Mouse (Mus musculus): ENCODE results near the gene Gm49387. TPM values are rescaled to one million over a fixed set of nuclear protein-coding genes. Genes with fewer than 3 reads are reported as not detected.

The Gm49387 gene
- polyA plus RNA-seq, 1 experiment from 2014 or later, result not detected

- no peaks in the 10 kb centered on the region for H3K9me3 ChIP-seq (ENCODE audit: control insufficient read depth, low read length)
- ATAC-seq (replicated peaks; ENCODE audit: low FRiP score) (no peak), DNase-seq (ENCODE audit: low spot score) (no peak)
- H3K27ac ChIP-seq (ENCODE audit: low read depth, low read length), result no peak overlapping the region
- 92% methylated on average over 7 of the region's 7 CpGs for WGBS
- H3K9ac ChIP-seq (ENCODE audit: low read length), result no peak overlapping the region
- no peak overlapping the region for H3K4me2 ChIP-seq (ENCODE audit: low read depth, low read length, severe bottlenecking)
- no peaks in the 10 kb centered on the region for H3K27me3 ChIP-seq (ENCODE audit: control insufficient read depth, insufficient read depth, low read length)
- H3K4me1 ChIP-seq (replicated peaks; ENCODE audit: control insufficient read depth, insufficient read depth, low read length), result no peaks in the 10 kb centered on the region
- H3K4me3 ChIP-seq (ENCODE audit: low read depth, low read length), result no peak overlapping the region
- no peaks in the 10 kb centered on the region for H3K36me3 ChIP-seq (ENCODE audit: control insufficient read depth, insufficient read depth, low read length)
Measured at GRCm38 (mm10) chr14:31651206-31651605, 10.5 kb upstream of the Gm49387 start.

- no peaks in the 10 kb centered on the region for H3K9me3 ChIP-seq (ENCODE audit: control insufficient read depth, low read length)
- no peaks in the 10 kb centered on the region for H3K27me3 ChIP-seq (ENCODE audit: control insufficient read depth, insufficient read depth, low read length)
- no peak overlapping the region for H3K4me3 ChIP-seq (ENCODE audit: low read depth, low read length)
- no peak overlapping the region for H3K9ac ChIP-seq (ENCODE audit: low read length)
- 99% methylated on average over 3 of the region's 3 CpGs for WGBS
- ATAC-seq (replicated peaks; ENCODE audit: low FRiP score) (no peak), DNase-seq (ENCODE audit: low spot score) (no peak)
- H3K27ac ChIP-seq (ENCODE audit: low read depth, low read length), result no peak overlapping the region
- H3K4me1 ChIP-seq (replicated peaks; ENCODE audit: control insufficient read depth, insufficient read depth, low read length), result no peaks in the 10 kb centered on the region
- no peaks in the 10 kb centered on the region for H3K36me3 ChIP-seq (ENCODE audit: control insufficient read depth, insufficient read depth, low read length)
- no peak overlapping the region for H3K4me2 ChIP-seq (ENCODE audit: low read depth, low read length, severe bottlenecking)
Measured at GRCm38 (mm10) chr14:31650347-31650746, 9.7 kb upstream of the Gm49387 start.

GRCm38 (mm10) chr14:31647991-31648390, 7.3 kb upstream of the Gm49387 start:
- no peaks in the 10 kb centered on the region for H3K27me3 ChIP-seq (ENCODE audit: control insufficient read depth, insufficient read depth, low read length)
- no peaks in the 10 kb centered on the region for H3K36me3 ChIP-seq (ENCODE audit: control insufficient read depth, insufficient read depth, low read length)
- no peaks in the 10 kb centered on the region for H3K4me1 ChIP-seq (replicated peaks; ENCODE audit: control insufficient read depth, insufficient read depth, low read length)
- no peak overlapping the region for H3K4me3 ChIP-seq (ENCODE audit: low read depth, low read length)
- no peak for ATAC-seq (replicated peaks; ENCODE audit: low FRiP score)
- WGBS, result 89% methylated on average over 10 of the region's 10 CpGs
- H3K9ac ChIP-seq (ENCODE audit: low read length), result no peak overlapping the region
- DNase-seq (ENCODE audit: low spot score), result no peak
- H3K9me3 ChIP-seq (ENCODE audit: control insufficient read depth, low read length), result no peaks in the 10 kb centered on the region
- H3K4me2 ChIP-seq (ENCODE audit: low read depth, low read length, severe bottlenecking), result no peak overlapping the region
- H3K27ac ChIP-seq (ENCODE audit: low read depth, low read length), result no peak overlapping the region

GRCm38 (mm10) chr14:31645920-31646319, 5.2 kb upstream of the Gm49387 start:
- WGBS, result 91% methylated on average over 7 of the region's 7 CpGs
- Histone ChIP-seq H3K27ac (ENCODE audit: low read depth, low read length) (no peak overlapping the region), H3K9me3 (ENCODE audit: control insufficient read depth, low read length) (no peaks in the 10 kb centered on the region), H3K9ac (ENCODE audit: low read length) (no peak overlapping the region), H3K27me3 (ENCODE audit: control insufficient read depth, insufficient read depth, low read length) (no peaks in the 10 kb centered on the region), H3K4me1 (replicated peaks; ENCODE audit: control insufficient read depth, insufficient read depth, low read length) (peaks cover 5% of the 10 kb centered on the region; the same call in 1 of the 2 replicates), H3K4me2 (ENCODE audit: low read depth, low read length, severe bottlenecking) (no peak overlapping the region), H3K4me3 (ENCODE audit: low read depth, low read length) (no peak overlapping the region), H3K36me3 (ENCODE audit: control insufficient read depth, insufficient read depth, low read length) (no peaks in the 10 kb centered on the region)
- no peak for DNase-seq (ENCODE audit: low spot score)
- no peak for ATAC-seq (replicated peaks; ENCODE audit: low FRiP score)

GRCm38 (mm10) chr14:31644931-31645547, 4.4 kb upstream of the Gm49387 start:
- no peak overlapping the region for H3K9ac ChIP-seq (ENCODE audit: low read length)
- no peaks in the 10 kb centered on the region for H3K27me3 ChIP-seq (ENCODE audit: control insufficient read depth, insufficient read depth, low read length)
- DNase-seq (ENCODE audit: low spot score) (no peak), ATAC-seq (replicated peaks; ENCODE audit: low FRiP score) (no peak)
- no peak overlapping the region for H3K27ac ChIP-seq (ENCODE audit: low read depth, low read length)
- WGBS, result 69% methylated on average over 3 of the region's 3 CpGs
- peaks cover 5% of the 10 kb centered on the region; the same call in 1 of the 2 replicates for H3K4me1 ChIP-seq (replicated peaks; ENCODE audit: control insufficient read depth, insufficient read depth, low read length)
- no peaks in the 10 kb centered on the region for H3K36me3 ChIP-seq (ENCODE audit: control insufficient read depth, insufficient read depth, low read length)
- no peak overlapping the region for H3K4me3 ChIP-seq (ENCODE audit: low read depth, low read length)
- no peaks in the 10 kb centered on the region for H3K9me3 ChIP-seq (ENCODE audit: control insufficient read depth, low read length)
- H3K4me2 ChIP-seq (ENCODE audit: low read depth, low read length, severe bottlenecking), result no peak overlapping the region

- no peaks in the 10 kb centered on the region for H3K27me3 ChIP-seq (ENCODE audit: control insufficient read depth, insufficient read depth, low read length)
- no peak overlapping the region for H3K9ac ChIP-seq (ENCODE audit: low read length)
- no peaks in the 10 kb centered on the region for H3K9me3 ChIP-seq (ENCODE audit: control insufficient read depth, low read length)
- no peak for ATAC-seq (replicated peaks; ENCODE audit: low FRiP score)
- no peak overlapping the region for H3K4me3 ChIP-seq (ENCODE audit: low read depth, low read length)
- peaks cover 5% of the 10 kb centered on the region; the same call in 1 of the 2 replicates for H3K4me1 ChIP-seq (replicated peaks; ENCODE audit: control insufficient read depth, insufficient read depth, low read length)
- no peak for DNase-seq (ENCODE audit: low spot score)
- no peak overlapping the region for H3K4me2 ChIP-seq (ENCODE audit: low read depth, low read length, severe bottlenecking)
- no peak overlapping the region for H3K27ac ChIP-seq (ENCODE audit: low read depth, low read length)
- no peaks in the 10 kb centered on the region for H3K36me3 ChIP-seq (ENCODE audit: control insufficient read depth, insufficient read depth, low read length)
- WGBS, result 92% methylated on average over 5 of the region's 5 CpGs
Measured at GRCm38 (mm10) chr14:31644183-31644830, 3.6 kb upstream of the Gm49387 start.

- no peak for DNase-seq (ENCODE audit: low spot score)
- H3K27ac ChIP-seq (ENCODE audit: low read depth, low read length), result no peak overlapping the region
- H3K4me1 ChIP-seq (replicated peaks; ENCODE audit: control insufficient read depth, insufficient read depth, low read length), result peaks cover 5% of the 10 kb centered on the region; the same call in 1 of the 2 replicates
Measured at GRCm38 (mm10) chr14:31641506-31642155, 953 bp upstream of the Gm49387 start.

GRCm38 (mm10) chr14:31640890-31641505, 320 bp upstream of the Gm49387 start, which contains the start of the genes Btd and Hacl1:
Gene Btd (plus strand): TSS chr14:31641028.
Gene Hacl1 (minus strand): TSS chr14:31641286.
- WGBS, result under 1% methylated on average over 30 of the region's 30 CpGs
- Histone ChIP-seq H3K27ac (ENCODE audit: low read depth, low read length) (peak within 1 kb of the TSS; percentile 51; the same call in 1 of the 2 replicates), H3K4me1 (replicated peaks; ENCODE audit: control insufficient read depth, insufficient read depth, low read length) (peaks cover 5% of the 10 kb centered on the region; the same call in 1 of the 2 replicates), H3K27me3 (ENCODE audit: control insufficient read depth, insufficient read depth, low read length) (no peaks in the 10 kb centered on the region), H3K9me3 (ENCODE audit: control insufficient read depth, low read length) (no peaks in the 10 kb centered on the region), H3K36me3 (ENCODE audit: control insufficient read depth, insufficient read depth, low read length) (no peaks in the 10 kb centered on the region), H3K4me2 (ENCODE audit: low read depth, low read length, severe bottlenecking) (peak within 1 kb of the TSS; percentile 91), H3K4me3 (ENCODE audit: low read depth, low read length) (peak within 1 kb of the TSS; percentile 67), H3K9ac (ENCODE audit: low read length) (peak within 1 kb of the TSS; percentile 62)
- peak; percentile 97 for ATAC-seq (replicated peaks; ENCODE audit: low FRiP score)
- DNase-seq (ENCODE audit: low spot score), result peak; percentile 90

More at GRCm38 (mm10) chr14:31641506-31642155, 953 bp upstream of the Gm49387 start:
- Histone ChIP-seq H3K27me3 (ENCODE audit: control insufficient read depth, insufficient read depth, low read length) (no peaks in the 10 kb centered on the region), H3K9ac (ENCODE audit: low read length) (peak overlapping the region; percentile 62), H3K4me3 (ENCODE audit: low read depth, low read length) (peak overlapping the region; percentile 67), H3K9me3 (ENCODE audit: control insufficient read depth, low read length) (no peaks in the 10 kb centered on the region), H3K4me2 (ENCODE audit: low read depth, low read length, severe bottlenecking) (peak overlapping the region; percentile 91), H3K36me3 (ENCODE audit: control insufficient read depth, insufficient read depth, low read length) (no peaks in the 10 kb centered on the region)
- ATAC-seq (replicated peaks; ENCODE audit: low FRiP score), result no peak
- 77% methylated on average over 9 of the region's 9 CpGs for WGBS

All from forebrain, embryonic 11.5 days (tissue).